Mouse (Mus musculus): ENCODE measurements around the gene Slc9b2. TPM values are rescaled to one million over a fixed set of nuclear protein-coding genes. Genes with fewer than 3 reads are reported as not detected.

Gene Slc9b2
- polyA plus RNA-seq, 1 experiment from 2014 or later: not detected

- no peak for DNase-seq
Observed at GRCm38 (mm10) chr3:135288138-135288750, 19.3 kb upstream of the Slc9b2 start.

GRCm38 (mm10) chr3:135289148-135289547, 18.4 kb upstream of the Slc9b2 start:
- ATAC-seq (no peak), DNase-seq (no peak)
- WGBS (ENCODE audit: insufficient replicate concordance): 82% methylated on average over 1 of the region's 1 CpGs
- no peaks in the 10 kb centered on the region for H3K4me1 ChIP-seq (ENCODE audit: insufficient read depth)
- no peaks in the 10 kb centered on the region for H3K9me3 ChIP-seq (ENCODE audit: low read length)
- H3K36me3 ChIP-seq (replicated peaks; ENCODE audit: insufficient read depth, low read length): no peaks in the 10 kb centered on the region
- no peak overlapping the region for H3K27ac ChIP-seq (ENCODE audit: low read depth)
- no peak overlapping the region for H3K4me3 ChIP-seq (ENCODE audit: low read depth, low read length)
- no peaks in the 10 kb centered on the region for H3K27me3 ChIP-seq (ENCODE audit: insufficient read depth, low read length)
- no peak overlapping the region for H3K9ac ChIP-seq (replicated peaks)
- no peak for TF ChIP-seq EP300 (IDR thresholded peaks at IDR 0.05; ENCODE audit: low read depth)
- TF ChIP-seq CTCF (IDR thresholded peaks at IDR 0.05; ENCODE audit: low read depth): no peak
- no peak overlapping the region for H3K4me2 ChIP-seq (ENCODE audit: low read depth, low read length)

More at GRCm38 (mm10) chr3:135288138-135288750, 19.3 kb upstream of the Slc9b2 start:
- no peak overlapping the region for H3K27ac ChIP-seq (ENCODE audit: low read depth)
- no peaks in the 10 kb centered on the region for H3K9me3 ChIP-seq (ENCODE audit: low read length)
- H3K4me2 ChIP-seq (ENCODE audit: low read depth, low read length): no peak overlapping the region
- H3K4me1 ChIP-seq (ENCODE audit: insufficient read depth): no peaks in the 10 kb centered on the region
- TF ChIP-seq CTCF (IDR thresholded peaks at IDR 0.05; ENCODE audit: low read depth) (no peak), EP300 (IDR thresholded peaks at IDR 0.05; ENCODE audit: low read depth) (0 out of 2 replicates have a peak, but pooled peaks have one; percentile 2)
- H3K27me3 ChIP-seq (ENCODE audit: insufficient read depth, low read length): no peaks in the 10 kb centered on the region
- H3K4me3 ChIP-seq (ENCODE audit: low read depth, low read length): no peak overlapping the region
- H3K36me3 ChIP-seq (replicated peaks; ENCODE audit: insufficient read depth, low read length): no peaks in the 10 kb centered on the region
- no peak overlapping the region for H3K9ac ChIP-seq (replicated peaks)
- peak; percentile 27; the same call in 1 of the 2 replicates for ATAC-seq
- 55% methylated on average over 8 of the region's 8 CpGs for WGBS (ENCODE audit: insufficient replicate concordance)

GRCm38 (mm10) chr3:135290249-135290894, 17.1 kb upstream of the Slc9b2 start:
- DNase-seq (peak; percentile 51), ATAC-seq (peak; percentile 64)
- Histone ChIP-seq H3K36me3 (replicated peaks; ENCODE audit: insufficient read depth, low read length) (no peaks in the 10 kb centered on the region), H3K4me2 (ENCODE audit: low read depth, low read length) (no peak overlapping the region), H3K9ac (replicated peaks) (no peak overlapping the region), H3K4me3 (ENCODE audit: low read depth, low read length) (no peak overlapping the region), H3K27ac (ENCODE audit: low read depth) (no peak overlapping the region), H3K4me1 (ENCODE audit: insufficient read depth) (no peaks in the 10 kb centered on the region), H3K9me3 (ENCODE audit: low read length) (no peaks in the 10 kb centered on the region), H3K27me3 (ENCODE audit: insufficient read depth, low read length) (no peaks in the 10 kb centered on the region)
- TF ChIP-seq EP300 (IDR thresholded peaks at IDR 0.05; ENCODE audit: low read depth): no peak
- TF ChIP-seq CTCF (IDR thresholded peaks at IDR 0.05; ENCODE audit: low read depth): peak; percentile 83
- 96% methylated on average over 7 of the region's 7 CpGs for WGBS (ENCODE audit: insufficient replicate concordance)

- Histone ChIP-seq H3K4me2 (ENCODE audit: low read depth, low read length) (no peak overlapping the region), H3K27ac (ENCODE audit: low read depth) (no peak overlapping the region), H3K4me1 (ENCODE audit: insufficient read depth) (no peaks in the 10 kb centered on the region), H3K4me3 (ENCODE audit: low read depth, low read length) (no peak overlapping the region), H3K9ac (replicated peaks) (no peak overlapping the region), H3K36me3 (replicated peaks; ENCODE audit: insufficient read depth, low read length) (no peaks in the 10 kb centered on the region), H3K9me3 (ENCODE audit: low read length) (no peaks in the 10 kb centered on the region), H3K27me3 (ENCODE audit: insufficient read depth, low read length) (no peaks in the 10 kb centered on the region)
- ATAC-seq (no peak), DNase-seq (no peak)
- TF ChIP-seq CTCF (IDR thresholded peaks at IDR 0.05; ENCODE audit: low read depth) (no peak), EP300 (IDR thresholded peaks at IDR 0.05; ENCODE audit: low read depth) (no peak)
- 68% methylated on average over 7 of the region's 7 CpGs for WGBS (ENCODE audit: insufficient replicate concordance)
Observed at GRCm38 (mm10) chr3:135293703-135294102, 13.8 kb upstream of the Slc9b2 start.

- 95% methylated on average over 1 of the region's 1 CpGs for WGBS (ENCODE audit: insufficient replicate concordance)
Observed at GRCm38 (mm10) chr3:135295559-135295958, 11.9 kb upstream of the Slc9b2 start.

GRCm38 (mm10) chr3:135298560-135298959, 8.9 kb upstream of the Slc9b2 start:
- Histone ChIP-seq H3K9ac (replicated peaks) (no peak overlapping the region), H3K36me3 (replicated peaks; ENCODE audit: insufficient read depth, low read length) (no peaks in the 10 kb centered on the region), H3K27ac (ENCODE audit: low read depth) (no peak overlapping the region), H3K4me1 (ENCODE audit: insufficient read depth) (no peaks in the 10 kb centered on the region), H3K27me3 (ENCODE audit: insufficient read depth, low read length) (no peaks in the 10 kb centered on the region), H3K4me2 (ENCODE audit: low read depth, low read length) (no peak overlapping the region), H3K9me3 (ENCODE audit: low read length) (no peaks in the 10 kb centered on the region), H3K4me3 (ENCODE audit: low read depth, low read length) (no peak overlapping the region)
- 69% methylated on average over 3 of the region's 3 CpGs for WGBS (ENCODE audit: insufficient replicate concordance)
- no peak for TF ChIP-seq CTCF (IDR thresholded peaks at IDR 0.05; ENCODE audit: low read depth)
- TF ChIP-seq EP300 (IDR thresholded peaks at IDR 0.05; ENCODE audit: low read depth): no peak
- no peak for DNase-seq
- no peak for ATAC-seq

More at GRCm38 (mm10) chr3:135295559-135295958, 11.9 kb upstream of the Slc9b2 start:
- no peaks in the 10 kb centered on the region for H3K4me1 ChIP-seq (ENCODE audit: insufficient read depth)
- H3K36me3 ChIP-seq (replicated peaks; ENCODE audit: insufficient read depth, low read length): no peaks in the 10 kb centered on the region
- ATAC-seq (no peak), DNase-seq (no peak)
- H3K4me3 ChIP-seq (ENCODE audit: low read depth, low read length): no peak overlapping the region
- H3K27ac ChIP-seq (ENCODE audit: low read depth): no peak overlapping the region
- TF ChIP-seq CTCF (IDR thresholded peaks at IDR 0.05; ENCODE audit: low read depth) (no peak), EP300 (IDR thresholded peaks at IDR 0.05; ENCODE audit: low read depth) (no peak)
- no peaks in the 10 kb centered on the region for H3K9me3 ChIP-seq (ENCODE audit: low read length)
- no peak overlapping the region for H3K4me2 ChIP-seq (ENCODE audit: low read depth, low read length)
- no peaks in the 10 kb centered on the region for H3K27me3 ChIP-seq (ENCODE audit: insufficient read depth, low read length)
- no peak overlapping the region for H3K9ac ChIP-seq (replicated peaks)

Measured in liver, postnatal 0 days (tissue).